Mouse (Mus musculus): ENCODE results near the gene Tmem40.
A peak's percentile ranks its signal among the peaks of the same experiment; 100 is the strongest.

The Tmem40 gene

GRCm38 (mm10) chr6:115770059-115770670, 8.0 kb upstream of the Tmem40 start:
- peak; percentile 41 for DNase-seq (ENCODE audit: low read depth, low spot score)

DNA sequence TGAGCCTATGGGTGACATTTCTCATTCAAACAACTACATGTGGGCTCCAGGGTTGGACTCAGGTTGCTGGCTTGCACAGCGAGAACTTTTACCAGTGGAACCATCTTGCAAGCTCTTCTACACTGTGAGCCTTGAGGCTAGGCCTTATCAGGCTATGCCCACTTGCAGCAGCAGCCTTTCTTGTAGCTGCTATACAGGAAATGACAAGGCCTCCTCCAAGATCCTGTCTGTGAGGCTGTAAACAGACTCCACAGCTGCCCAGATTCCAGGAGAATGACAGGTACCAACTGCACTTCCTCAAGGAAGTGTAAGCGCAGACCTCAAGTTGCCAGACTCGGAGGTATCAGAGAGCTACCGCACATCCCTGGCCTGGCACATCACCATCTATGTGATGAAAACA, 6.0 kb upstream of the Tmem40 start:
- no peak for DNase-seq (ENCODE audit: low read depth, low spot score)

DNA sequence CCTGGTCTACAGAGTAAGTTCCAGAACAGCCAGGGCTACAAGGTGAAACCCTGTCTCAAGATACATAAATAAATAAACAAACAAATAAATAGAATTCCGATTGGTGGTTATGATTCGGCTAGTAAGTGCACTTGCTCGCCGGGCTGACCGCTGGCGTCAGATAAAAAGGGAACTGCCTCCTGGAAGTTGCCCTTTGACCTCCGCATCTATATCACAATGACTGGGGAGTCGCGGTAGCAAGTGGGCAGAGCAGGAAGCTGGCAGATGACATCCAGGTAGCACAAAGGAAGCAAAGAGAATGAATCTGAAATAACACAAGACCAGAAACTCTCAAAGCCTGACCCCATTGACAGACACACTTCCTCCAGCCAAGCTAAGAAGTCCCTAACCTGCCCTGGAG, 5.1 kb upstream of the Tmem40 start:
- DNase-seq (ENCODE audit: low read depth, low spot score) = no peak

DNA sequence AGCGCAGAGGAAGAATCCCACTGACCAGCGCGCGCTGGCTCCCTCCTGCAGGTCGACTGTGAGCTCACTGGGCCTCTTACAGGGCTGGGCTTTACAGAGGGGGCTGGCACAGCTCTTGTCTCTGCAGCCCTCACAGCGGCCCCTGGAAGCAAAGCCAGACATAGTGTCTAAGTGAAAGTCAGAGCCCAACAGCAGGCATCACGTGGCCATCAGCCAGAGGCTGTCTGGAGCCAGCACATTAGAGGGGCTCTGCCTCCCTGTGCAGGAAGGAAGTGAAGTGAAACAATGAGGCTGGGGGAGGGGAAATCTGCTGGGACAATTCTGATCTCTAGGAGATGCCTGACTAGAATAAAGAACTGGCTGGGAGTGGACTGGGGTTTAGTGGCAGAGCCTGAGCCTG, 2.0 kb upstream of the Tmem40 start:
- DNase-seq (ENCODE audit: low read depth, low spot score) = peak; percentile 97

- DNase-seq (ENCODE audit: low read depth, low spot score) = no peak
Observed at GRCm38 (mm10) chr6:115760982-115761381, 1.2 kb downstream of the Tmem40 start.

- no peak for DNase-seq (ENCODE audit: low read depth, low spot score)
Observed at GRCm38 (mm10) chr6:115760137-115760536, 2.1 kb downstream of the Tmem40 start.

DNA sequence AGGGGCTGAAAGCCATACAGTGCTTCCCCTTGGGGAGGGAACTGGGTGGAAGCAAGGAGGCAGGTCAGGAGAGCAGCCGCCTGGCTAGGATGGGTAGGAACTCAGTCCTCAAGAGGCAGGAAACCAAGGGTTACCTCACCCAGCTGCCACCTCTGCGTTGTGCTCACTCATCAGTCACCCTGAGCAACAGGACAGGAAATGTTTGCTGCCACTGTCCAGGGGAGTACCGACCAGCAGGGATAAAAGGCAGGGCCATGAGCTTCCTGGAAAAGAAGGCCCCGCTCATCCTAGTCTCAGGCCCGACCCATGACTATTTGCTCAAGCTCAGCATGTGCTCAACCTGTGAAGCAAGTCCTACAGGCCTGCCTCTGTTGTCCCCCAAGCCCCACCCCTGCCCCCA, 2.7 kb downstream of the Tmem40 start:
- DNase-seq (ENCODE audit: low read depth, low spot score) = no peak

DNA sequence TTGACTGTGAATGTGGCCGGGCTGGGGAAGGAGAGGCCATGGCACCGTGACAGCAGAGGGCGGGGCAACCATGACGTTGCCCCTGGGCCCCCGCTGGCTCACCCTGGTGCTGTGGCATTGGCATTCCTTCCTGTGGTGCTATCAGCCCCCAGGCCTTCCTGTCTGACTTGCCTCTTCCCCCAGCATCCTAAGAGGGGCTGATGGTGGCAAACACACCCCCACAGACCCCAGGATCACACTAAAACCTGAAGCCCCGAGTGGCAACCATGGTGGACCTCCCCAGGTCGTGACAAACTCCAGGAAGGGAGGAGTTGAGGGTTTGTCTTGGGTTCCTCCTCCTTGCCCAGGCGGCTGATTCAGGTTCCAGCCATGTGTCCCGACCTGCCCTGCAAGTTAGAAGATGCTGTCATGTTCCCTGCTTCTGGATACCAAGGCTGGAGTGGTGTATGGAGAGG, 3.2 kb downstream of the Tmem40 start:
- DNase-seq (ENCODE audit: low read depth, low spot score) = no peak

GRCm38 (mm10) chr6:115755536-115755935, 6.7 kb downstream of the Tmem40 start:
- DNase-seq (ENCODE audit: low read depth, low spot score) = no peak

GRCm38 (mm10) chr6:115746326-115746725, 15.9 kb downstream of the Tmem40 start:
- DNase-seq (ENCODE audit: low read depth, low spot score) = no peak

GRCm38 (mm10) chr6:115743569-115743968, 18.6 kb downstream of the Tmem40 start:
- peak; percentile 86 for DNase-seq (ENCODE audit: low read depth, low spot score)

GRCm38 (mm10) chr6:115739056-115739455, 23.2 kb downstream of the Tmem40 start:
- peak; percentile 29 for DNase-seq (ENCODE audit: low read depth, low spot score)

DNA sequence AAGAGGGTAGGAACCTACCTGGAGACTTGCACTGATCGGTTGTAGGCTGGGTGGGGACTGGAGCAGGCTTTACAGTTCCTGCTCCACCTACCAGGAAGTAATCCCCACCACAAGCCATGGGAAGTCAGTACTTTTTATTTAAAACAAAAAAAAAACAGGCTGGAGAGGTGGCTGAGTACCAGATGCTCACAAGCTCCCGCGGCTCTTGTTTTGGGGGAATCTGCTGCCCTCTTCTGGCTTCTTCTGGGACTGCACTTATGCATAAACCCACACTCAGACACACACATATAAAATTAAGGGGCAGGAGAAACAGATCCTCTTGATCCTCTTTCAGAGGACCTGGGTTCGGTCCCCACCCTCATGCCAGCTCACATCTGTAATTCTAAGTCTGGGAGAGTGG, 27.3 kb downstream of the Tmem40 start:
- DNase-seq (ENCODE audit: low read depth, low spot score) = peak; percentile 88

DNA sequence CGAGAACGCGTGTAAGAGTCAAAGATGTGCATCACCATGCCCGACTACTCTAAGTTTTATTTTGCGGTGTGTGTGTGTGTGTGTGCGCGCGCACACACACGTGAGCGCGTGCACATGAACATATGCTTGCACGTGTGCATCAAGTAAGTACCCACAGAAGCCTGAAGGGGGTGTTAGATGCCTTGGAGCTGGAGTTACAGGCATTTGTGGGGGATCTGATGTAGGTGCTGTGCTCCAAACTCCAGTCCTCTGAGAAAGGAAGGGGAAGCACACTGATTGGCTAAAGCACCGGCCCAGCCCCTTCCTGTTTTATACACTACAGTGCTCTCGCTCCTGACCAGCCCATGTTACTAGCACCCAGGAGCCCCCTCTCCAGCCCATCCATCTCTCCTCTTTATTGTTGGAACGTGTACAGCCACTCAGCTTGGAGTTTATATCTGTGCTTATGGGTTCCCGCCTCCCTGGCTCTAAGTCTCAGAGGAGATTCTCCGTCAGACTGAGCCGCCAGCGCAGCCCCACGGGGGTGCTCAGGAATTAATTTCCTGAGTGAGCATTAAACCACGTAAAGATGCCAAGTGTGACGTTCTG, 29.8 kb downstream of the Tmem40 start:
- DNase-seq (ENCODE audit: low read depth, low spot score) = peak; percentile 71

- no peak for DNase-seq (ENCODE audit: low read depth, low spot score)
Observed at GRCm38 (mm10) chr6:115730560-115731342, 31.5 kb downstream of the Tmem40 start.

GRCm38 (mm10) chr6:115727570-115727969, 34.6 kb downstream of the Tmem40 start:
- peak; percentile 90 for DNase-seq (ENCODE audit: low read depth, low spot score)

GRCm38 (mm10) chr6:115727108-115727507, 35.1 kb downstream of the Tmem40 start:
- DNase-seq (ENCODE audit: low read depth, low spot score) = peak; percentile 89

DNA sequence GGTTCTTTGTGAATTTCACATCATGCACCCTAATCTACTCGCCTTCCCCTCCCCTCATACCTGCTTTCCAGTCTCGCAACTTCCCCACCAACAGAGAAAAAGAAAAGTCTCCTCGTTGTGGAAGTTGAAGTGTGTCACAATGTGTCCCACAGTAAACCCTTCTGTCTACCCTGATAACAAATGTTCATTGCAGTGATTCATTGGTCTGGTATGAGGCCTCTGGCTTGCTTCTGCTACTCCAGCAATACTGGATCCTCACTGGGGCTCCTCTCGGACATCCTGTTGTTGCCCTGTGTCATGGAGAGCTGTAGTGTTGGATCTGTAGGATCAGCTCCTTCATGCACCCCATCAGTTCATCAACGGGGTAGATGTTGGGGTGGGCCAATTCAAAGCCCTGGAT, 40.0 kb downstream of the Tmem40 start:
- DNase-seq (ENCODE audit: low read depth, low spot score) = no peak

DNA sequence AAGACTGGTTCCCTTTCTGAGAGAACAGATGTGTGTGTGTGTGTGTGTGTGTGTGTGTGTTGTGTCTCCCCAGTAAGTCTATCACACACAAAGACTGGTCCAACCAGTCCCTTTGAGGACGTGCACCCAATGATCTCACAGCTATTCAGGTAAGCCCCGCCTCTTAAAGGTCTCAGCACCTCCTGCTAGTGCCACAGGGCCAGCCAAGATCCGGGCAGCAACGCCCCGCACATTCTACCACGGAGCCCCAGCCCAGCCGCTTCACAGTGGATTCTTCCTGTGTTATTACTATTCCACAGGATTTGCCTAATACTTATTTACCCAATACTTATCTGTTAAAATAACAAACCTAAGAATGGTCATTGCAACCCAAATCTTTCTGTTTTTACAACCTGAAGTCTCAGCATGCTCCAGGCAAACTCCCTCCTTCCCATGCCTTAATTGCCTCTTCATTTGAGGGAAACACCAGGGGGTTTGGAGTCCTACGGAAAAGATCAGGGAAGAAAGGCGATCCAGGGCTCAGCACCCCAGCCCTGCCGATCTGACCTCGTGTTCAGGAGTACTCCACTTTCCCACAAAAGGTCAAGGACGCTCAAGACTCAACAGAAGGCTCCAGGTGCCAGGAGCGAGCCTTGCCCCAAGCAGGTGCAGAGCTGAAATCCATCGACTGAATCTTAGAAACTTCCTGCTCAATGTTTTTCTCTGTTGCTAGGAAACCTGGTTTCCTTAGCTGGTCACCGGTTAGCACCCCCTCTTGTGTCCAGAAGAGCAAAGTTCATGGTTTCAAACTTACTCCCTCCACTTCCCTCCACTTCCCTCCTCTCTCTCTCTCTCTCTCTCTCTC, 44.3 kb downstream of the Tmem40 start:
- DNase-seq (ENCODE audit: low read depth, low spot score) = peak; percentile 90

GRCm38 (mm10) chr6:115717101-115717652, 45.0 kb downstream of the Tmem40 start:
- no peak for DNase-seq (ENCODE audit: low read depth, low spot score)

- no peak for DNase-seq (ENCODE audit: low read depth, low spot score)
Observed at GRCm38 (mm10) chr6:115711261-115711660, 50.9 kb downstream of the Tmem40 start.

GRCm38 (mm10) chr6:115702901-115703300, 59.3 kb downstream of the Tmem40 start:
- DNase-seq (ENCODE audit: low read depth, low spot score) = peak; percentile 47

Data from ES-CJ7 (cell line).